Mouse (Mus musculus) layer of hippocampus, adult 11-12 months (tissue): Measurements from ENCODE around the gene Marveld2.
A peak's percentile ranks its signal among the peaks of the same experiment; 100 is the strongest.

Experiments
- DNase-seq: peaks from one replicate; pipeline ENCODE4 v3.0.0; 2022; ENCODE audit warnings: low spot score

Gene Marveld2

DNA sequence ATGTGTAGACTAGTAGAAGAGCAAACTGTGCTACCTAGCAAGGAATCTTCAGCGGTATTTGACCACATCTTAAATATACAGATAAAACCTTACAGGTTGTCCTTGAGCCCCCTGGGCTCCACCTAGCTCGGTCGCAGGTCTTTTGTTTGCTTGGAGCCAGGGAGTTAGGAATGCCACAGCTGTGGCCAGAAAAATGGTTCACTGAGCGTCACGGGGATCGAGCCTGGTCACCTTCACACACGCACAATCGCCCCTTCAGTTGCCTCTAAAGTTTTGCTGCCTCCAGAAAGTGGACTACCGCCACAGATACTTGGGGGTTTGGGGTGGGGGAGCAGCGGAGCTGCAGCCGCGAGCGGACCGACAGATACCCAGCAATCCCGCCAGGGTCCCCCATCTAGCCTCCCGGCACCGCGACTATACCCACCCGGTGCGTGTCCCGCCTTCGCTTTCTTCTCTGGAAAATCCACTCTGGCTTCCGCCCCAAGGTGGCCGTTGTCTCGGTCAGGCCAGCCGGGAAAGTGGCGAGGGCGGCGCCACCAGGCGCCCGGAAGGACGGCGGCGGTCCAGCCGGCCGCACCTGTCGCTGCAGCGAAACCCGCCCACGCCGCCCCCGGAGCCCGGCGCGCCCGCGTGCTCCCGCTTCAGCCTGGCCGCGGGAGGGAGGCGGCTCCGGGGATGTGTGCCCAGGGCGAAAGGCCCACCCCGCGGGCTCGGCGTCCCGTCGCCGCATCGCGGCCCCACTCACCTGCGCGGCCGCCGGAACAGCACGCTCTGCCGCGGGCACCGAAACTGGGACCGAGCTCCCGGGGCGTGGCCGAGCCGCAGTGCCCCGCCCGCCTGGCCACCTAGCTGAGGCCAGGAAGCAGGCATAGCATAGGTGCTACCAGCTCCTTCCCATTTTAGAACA is at the start of gene Marveld2:
Gene Marveld2 (minus strand): TSS at position 791 of the 907 bp plus-strand sequence.
- DNase-seq = no peak

DNA sequence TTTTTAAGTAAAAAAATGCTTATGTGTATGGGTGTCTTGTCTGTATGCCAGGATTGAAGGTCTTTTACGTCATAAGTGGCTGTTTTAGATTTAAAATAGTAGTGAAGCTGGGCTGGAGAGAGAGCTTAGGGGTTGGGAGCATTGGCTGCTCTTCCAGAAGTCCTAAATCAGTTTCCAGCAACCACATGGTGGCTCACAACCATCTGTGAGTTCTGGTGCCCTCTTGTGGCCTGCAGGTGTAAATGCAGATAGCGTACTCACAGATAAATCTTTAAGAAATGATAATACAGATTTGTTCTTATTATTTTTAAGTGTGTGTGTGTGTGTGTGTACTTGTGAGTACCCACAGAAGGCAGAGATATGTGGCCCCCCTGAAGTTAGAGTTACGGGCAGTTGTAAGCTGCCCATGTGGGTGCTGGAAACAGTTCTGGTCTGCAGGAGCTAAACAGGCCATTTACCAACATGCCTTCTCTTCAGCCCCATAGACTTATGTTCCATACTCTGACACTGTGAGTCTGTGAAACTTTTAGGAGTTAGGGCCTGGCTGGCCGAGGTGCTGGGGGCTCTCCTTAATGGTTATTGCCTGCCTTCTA is 43.2 kb upstream of the Marveld2 start:
- DNase-seq = peak; percentile 19

DNA sequence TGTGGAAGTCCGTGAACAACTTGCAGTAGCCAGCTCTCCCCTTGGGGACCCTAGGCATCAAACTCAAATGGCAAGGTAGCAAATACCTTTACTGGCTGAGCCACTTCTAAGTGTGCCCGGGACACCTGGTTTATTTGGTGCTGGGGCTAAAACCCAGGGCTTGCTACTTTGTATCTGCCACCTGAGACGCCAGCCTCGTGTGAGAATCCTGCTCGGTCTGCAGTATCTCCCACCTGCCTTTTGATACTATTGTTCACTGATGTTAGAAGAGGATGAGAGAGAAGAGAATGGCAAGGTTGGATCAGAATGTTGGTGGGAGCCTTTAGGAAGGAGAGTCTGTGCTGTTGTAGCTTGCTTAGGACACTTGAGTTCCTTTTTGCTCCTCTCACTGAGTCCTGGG is 41.3 kb upstream of the Marveld2 start:
- no peak for DNase-seq

DNA sequence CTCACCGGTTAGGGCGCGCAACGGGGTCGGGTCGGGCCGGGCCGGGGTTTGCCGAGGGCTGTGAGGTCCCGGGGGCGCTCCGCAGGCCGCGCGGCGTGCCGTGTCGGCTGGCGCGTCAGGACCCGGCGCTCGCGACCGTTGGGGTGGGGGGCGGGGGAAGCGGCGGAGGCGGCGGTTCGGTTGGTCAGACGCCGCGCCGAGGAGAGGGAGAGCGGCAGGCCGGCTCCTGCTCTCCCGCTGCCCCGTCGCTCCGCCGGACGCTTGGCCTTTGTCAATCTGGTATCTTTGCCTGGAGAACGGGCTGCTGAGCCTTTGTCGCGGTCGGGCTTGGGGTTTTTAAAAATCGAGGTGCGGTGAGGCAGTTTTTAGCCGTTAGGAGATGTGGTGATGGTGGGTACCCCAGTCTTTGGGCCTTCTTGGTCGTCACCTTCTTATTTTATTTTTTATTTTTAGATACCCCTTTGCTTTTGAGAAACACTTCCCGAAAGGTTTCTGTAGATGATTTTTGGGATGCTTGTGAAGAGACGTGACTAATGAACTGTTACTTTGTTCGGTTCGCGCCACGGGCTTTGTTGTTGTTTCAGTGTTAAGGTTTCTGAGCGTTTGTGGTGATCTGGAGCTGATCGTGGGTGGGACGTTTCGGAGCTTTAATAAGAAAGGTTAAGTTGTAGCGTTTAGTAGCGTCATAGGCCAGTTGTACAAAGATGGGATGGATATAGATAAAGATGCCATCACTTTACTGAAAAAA is 34.8 kb upstream of the Marveld2 start, which contains the start of gene Taf9:
Gene Taf9 (plus strand): TSS at position 141 of the 748 bp plus-strand sequence.
- no peak for DNase-seq

DNA sequence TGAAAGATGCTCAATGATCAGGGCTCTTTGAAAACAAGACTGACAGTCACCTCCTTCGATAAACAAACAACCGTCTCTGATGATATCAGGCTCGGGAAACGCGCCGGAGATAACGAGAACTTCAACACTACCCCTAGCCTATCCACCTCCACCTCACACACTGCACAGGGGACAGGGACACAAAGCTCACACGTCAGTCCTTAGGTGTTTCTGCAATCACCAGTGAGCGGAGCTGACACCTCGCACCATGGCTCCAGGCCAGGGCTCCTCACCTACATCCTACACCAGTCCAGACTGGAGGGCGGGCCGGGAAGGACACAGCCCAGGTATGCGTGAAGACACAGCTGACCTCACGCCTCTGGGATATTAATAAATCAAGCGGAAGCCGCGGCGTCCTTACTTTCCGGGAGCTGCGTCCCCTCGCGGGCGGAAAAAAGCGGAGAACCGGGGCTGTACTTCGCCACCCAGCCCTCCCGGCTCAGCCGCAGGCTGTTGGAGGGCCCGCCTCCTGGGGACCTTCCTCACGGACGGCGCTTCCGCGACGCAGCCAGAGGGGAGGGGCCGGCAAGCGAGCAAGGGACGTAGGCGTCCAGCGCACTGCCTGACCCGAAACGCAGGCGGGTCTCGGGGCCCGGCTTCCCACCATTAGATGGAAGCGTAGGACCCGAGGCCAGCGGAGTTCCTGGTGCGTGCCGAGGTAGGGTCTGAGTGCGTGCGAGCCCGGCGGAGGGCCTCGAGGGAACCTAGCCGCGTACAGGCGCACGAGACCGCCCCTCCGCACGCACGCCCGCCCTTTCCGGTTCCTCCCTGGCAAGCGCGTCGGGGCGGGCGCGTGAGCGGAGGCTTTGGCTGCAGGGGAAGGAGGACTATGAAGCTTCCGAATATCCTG is 34.0 kb upstream of the Marveld2 start, which contains the start of the genes Ak6 and Rad17:
Gene Ak6 (plus strand): TSS at position 430 of the 889 bp plus-strand sequence.
Gene Rad17 (minus strand): TSS at position 502 of the 889 bp plus-strand sequence.
- DNase-seq = peak; percentile 94

DNA sequence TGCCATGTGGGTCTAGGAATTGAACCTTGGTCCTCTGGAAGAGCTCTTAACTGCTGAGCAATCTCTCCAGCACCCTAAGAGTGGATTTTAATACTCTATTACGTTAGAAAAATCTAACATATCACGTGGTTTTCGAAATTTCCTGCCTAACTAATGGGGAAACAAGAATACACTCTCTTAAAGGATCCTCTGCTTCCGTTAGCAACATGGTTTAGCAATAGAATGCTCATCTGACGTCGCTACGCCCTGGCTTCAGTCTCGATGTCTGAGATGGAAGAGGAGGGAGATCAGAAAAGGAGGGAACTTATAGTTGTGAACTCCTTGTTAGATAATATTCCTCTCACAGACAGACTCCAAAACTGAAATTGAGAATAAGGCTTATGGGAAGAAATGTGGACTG is 31.5 kb upstream of the Marveld2 start:
- no peak for DNase-seq

DNA sequence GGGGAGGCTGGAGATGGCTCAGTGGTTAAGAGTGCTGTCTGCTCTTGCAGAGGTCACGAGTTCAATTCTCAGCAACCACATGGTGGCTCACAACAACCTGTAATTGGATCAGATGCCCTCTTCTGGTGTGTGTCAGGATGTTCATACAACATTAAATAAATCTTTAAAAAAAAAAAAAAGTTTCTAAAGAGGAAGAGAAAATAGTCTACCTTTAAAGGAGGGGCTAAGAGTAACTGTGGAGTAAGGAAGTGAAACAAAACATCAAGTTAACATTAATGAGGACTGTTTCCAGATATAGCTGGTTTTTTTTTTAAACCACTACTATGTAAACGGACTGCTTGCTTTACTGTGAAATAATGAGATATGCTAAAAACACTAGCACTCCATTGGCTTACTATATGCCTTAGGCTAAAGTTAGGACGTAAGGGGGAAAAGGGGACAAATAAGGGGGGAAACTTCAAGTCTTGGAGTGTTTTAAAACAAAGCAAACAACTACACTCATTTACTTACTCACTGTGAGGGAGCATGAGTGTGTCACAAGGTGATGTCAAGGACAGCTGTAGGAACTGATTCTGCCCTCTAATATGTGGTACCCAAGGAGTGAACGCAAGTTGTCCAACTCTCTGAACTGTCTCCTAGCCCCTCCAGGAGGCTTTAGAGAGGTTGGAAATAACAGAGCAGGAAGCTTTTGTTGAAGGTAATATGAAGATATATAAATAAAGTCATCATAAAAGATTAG is 25.9 kb upstream of the Marveld2 start:
- no peak for DNase-seq

DNA sequence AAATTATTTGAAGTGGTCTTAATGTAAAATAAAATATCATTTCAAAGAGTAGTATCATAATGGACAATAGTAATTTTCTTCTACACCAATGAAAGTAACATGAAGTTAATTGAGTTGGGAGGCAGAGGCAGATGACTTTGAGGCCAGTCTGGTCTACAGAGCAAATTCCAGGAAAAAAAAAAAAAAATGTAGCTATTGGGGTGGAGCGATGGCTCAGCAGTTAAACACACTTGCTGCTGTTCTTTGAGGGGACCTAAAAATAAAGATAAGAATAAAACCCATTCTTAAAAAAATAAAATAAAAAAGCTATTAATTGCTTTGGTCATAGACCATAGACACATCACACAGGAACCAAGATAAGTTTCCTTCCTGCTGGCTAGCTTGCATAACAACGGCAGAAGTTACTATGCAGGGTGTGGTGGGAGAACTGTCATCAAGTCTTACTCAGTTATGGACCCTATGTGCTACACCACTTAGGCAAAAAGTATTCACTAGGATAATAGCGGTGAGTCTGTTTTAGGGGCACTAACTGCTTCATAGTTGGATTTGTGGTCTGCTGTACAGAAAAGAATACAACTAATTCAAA is 17.4 kb upstream of the Marveld2 start:
- DNase-seq = no peak

DNA sequence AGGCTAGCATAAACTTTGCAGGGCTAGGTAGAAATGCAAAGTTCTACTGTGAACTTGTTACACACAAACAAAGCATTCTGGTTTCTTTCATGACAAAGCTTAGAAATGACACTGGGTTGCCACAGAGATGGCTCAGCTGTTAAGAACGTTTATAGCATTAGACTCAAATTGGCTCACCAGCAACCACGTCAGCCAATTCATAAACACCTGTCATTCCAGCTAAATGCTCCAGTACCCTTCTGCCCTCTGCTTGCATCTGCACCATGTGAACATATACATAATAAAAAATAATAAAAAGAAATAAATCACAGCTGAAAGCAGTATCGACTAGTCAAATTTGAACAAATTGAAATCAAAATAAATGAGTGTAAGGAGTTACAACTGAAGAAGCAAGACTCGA is 5.5 kb upstream of the Marveld2 start:
- DNase-seq = no peak

DNA sequence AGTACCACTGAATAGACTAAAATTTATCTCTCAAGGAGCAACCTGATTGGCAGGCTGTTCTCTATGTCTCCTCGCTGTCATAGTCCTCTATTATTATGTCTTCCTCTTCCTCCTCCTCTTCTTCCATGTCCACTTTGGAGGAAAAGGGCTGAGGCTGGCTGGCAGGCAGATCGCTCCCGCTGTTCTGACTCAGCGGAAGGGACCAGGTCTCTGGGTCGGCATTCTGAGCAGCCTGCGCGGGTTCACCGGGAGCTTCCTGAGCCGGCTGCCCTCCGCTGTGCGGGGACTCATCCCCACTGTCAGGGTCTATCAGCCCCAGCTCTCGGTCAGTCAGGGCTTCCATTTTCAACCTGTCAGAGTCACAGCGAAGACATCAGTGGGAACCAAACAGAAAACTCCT is 812 bp upstream of the Marveld2 start:
- DNase-seq = no peak

DNA sequence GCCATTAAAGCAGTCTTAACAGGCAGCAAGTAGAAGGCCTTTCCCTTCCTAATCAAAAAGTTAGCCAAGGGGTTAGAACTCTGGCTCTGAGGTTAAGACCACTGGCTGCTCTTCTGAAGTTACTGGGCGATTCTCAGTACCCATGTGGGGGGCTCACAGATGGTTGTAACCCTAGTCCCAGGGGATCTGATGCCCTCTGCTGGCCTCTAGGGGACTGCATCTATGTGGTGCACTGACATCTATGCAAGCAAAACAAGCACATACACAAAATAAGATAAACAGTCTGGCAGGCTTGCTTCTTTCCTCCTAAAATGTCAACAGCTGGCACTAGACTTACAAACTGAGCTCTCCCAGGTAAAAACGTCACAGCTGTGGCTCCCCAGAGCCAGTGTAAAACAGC is 3.9 kb downstream of the Marveld2 start:
- no peak for DNase-seq

DNA sequence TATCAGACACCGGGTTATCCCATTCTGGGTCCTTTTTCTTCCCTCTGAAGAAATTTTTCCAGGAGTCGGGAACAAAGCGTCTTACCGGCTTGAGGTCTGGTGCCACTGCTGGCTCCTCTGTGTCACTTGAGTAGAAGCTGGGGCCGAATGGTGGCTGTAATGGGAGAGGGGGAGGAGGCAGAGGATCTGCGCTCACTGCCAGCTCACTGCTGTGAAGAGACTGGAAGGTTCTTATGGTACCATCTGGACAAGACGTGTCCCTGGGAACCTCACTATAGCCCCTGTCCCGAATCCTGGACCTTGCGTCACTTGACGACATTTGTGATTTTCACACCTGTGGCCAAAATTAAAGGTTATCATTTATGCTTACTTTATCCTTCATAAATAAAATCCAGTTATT is 4.5 kb downstream of the Marveld2 start:
- no peak for DNase-seq

DNA sequence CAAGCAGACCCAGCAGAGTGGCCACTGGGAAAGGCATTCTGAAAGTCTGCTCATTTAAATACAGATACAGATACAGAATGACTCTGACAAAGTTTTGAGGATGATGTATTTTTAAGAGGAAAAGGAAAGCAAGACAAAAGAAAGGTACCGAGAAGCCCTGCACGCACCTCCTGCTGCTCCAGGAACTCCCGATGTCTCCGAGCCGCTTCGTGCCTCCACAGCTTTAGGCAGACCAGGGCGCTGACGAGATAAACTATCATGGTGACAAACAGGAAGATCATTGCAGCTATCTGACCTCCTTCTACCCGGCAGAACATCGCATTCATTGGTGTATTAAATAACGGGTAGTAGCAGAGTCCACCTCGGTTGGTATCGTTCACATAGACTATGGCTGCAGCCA is 5.5 kb downstream of the Marveld2 start:
- no peak for DNase-seq

DNA sequence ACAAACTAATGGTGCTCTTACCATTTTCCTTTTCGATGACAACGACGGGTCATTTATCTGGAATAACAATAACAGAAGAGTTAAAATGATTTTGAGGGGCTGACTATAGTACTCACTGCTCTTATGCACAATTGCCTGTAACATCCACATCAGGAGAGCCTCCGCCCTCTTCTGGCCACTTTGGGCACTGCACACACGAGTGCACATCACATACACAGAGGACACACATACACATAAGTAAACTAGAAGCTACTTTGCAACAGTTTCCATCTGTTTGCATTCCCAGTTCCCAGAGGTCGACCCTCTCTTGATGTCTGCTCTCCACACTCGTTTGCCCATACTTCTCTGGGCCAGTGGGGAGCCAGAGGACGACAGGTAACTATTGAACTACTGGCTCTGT is 9.0 kb downstream of the Marveld2 start:
- no peak for DNase-seq

DNA sequence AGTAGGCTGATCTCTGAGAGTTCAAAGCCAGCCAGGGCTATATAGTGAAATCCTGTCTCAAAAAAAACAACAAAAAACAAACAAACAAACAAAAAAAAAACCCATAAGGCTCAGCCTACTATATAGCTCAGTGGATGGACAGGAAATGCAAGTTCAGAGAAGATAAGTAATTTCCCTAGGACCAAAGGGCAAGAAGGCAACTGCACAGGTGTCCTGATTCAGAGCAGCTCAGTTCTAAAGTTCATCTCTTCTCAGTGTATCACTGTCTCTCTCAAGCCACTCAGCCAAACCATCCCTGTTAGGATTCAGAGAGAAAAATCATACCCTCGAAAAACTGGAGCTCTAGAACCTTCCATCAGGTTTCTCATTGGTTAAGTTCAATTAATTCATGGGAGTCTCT is 10.9 kb downstream of the Marveld2 start:
- no peak for DNase-seq

DNA sequence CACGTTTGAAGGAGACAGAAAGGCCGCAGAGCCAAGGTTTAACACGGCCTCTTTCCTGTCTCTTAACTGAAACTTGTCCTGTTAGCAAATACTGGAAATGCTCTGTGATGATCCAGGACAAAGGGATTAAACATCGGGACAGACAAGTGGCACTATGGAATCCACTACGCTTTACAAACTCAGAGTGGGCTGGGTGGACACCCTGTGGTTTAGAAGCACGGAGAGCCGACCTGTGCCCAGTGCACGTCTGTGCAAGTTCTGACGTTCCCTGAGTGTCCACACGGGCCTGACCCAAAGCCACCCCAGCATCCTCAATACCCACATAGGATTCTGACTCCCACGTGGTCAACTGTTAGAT is 13.1 kb downstream of the Marveld2 start:
- DNase-seq = no peak

DNA sequence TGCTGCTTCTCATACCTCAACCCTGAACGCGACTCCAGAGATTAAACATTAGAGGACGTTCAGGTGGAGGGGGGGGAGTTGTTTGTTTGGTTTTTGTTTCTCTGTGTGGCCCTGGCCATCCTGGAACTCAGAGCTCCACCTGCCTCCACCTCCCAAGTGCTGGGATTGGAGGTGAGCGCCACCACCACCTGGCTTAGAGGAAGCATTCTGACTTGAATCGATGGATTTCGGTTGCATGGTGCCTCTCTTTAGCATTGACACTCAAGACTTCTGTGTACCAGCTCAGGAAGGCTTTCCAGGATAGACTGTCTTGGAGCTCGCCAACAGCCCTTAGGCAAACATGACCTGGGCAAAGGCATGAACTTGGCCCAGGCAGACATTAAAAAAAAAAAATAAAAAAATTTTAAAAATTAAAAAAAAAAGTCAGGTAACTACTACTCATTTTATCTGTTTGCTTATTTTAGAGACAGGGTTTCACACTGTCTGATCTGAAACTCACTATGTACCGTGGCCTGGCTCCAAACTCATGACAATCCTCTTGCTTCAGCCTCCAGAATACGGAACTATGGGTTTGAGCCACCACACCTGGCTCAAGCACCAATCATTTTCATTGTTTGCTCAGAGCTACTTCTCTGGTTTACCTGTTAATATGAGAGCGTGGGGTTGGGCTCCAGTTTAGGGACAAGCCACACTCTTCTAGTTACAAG is 13.6 kb downstream of the Marveld2 start:
- DNase-seq = no peak

DNA sequence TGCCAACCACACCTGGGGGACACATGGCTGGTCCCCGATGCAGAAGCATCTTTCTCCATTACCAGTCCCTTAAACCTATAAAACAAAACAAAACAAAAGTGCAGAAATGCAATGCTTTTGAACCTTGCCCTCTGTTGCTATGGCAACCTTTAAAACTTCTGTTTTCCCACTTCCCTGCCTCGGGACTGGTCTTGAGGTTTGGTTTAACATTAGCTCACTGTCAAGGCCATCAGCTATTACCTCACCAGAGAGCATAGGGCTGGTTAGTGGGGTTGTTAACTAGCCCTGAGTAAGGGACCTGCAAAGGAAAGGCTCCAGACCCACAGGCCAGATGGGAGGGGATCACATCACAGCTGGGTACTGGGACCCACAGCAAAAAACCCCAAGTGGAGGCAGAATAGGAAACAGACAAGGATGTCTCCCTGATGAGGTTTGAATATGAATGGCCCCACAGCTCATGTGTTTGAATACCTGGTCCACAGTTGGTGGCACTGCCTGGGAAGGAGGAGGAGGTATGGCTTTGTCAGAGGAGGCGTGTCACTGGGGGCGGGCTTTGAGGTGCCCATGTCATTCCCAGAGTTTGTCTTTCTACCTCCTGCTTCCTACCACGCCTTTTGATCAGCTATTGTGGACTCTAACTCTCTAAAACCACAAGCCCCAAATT is 14.4 kb downstream of the Marveld2 start:
- no peak for DNase-seq

DNA sequence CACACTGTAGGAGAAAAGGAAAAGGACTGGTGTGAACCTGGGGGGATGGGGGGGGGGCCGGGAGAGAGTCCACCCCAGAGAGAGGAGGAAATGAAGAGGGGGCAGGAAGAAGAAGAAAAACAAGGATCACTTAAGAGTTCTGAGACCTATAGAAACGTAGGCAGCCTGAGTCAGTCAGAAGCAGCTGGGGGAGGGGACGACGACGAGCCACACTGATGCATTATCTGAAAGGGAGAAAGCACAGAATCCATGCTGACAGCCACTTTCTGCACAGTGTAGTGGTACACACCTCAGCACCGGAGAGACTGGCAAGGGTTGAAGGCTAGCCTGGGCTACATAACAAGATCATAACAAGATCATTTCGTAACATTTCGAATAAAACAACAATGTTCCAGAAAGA is 15.7 kb downstream of the Marveld2 start:
- no peak for DNase-seq
